Mouse (Mus musculus) MEL (cell line): ENCODE data around the gene Anapc15-ps. TPM values are rescaled to one million over a fixed set of nuclear protein-coding genes. Genes with fewer than 3 reads are reported as not detected.
A peak's percentile ranks its signal among the peaks of the same experiment; 100 is the strongest.

Source experiments
- DNase-seq: peaks from one replicate; pipeline ENCODE4 v3.0.0; 2011; ENCODE audit warnings: low read depth, low spot score
- H3K27ac ChIP-seq: 2 replicates; pipeline ENCODE4 v1.5.1; 2012; ENCODE audit warnings: low read depth, mild to moderate bottlenecking, control low read depth, low read length, moderate library complexity; ENCODE audit not compliant: control insufficient read depth
- H3K27me3 ChIP-seq, 2 experiments: fragments of 150-350 bp in 1 of 2; sonication (generic) in 1 of 2; 2 replicates each; pipeline ENCODE4 v1.6.1; 2012; ENCODE audit warnings: low read length in 2 of 2, mild to moderate bottlenecking in 2 of 2, improper control_type of control experiment in 1 of 2, moderate library complexity in 1 of 2; ENCODE audit not compliant: insufficient read depth in 2 of 2, control insufficient read depth in 1 of 2
- H3K36me3 ChIP-seq, 2 experiments: 2 replicates each; pipeline ENCODE4 v1.6.1; 2012 to 2014; ENCODE audit warnings: low read length in 2 of 2, improper control_type of control experiment in 1 of 2, inconsistent platforms in 1 of 2, mild to moderate bottlenecking in 1 of 2; ENCODE audit not compliant: insufficient read depth in 2 of 2, control insufficient read depth in 1 of 2
- H3K4me1 ChIP-seq, 2 experiments: fragments of 150-350 bp in 1 of 2; sonication (generic) in 1 of 2; 2 replicates each; pipeline ENCODE4 v1.6.1; 2012; ENCODE audit warnings: low read length in 2 of 2, improper control_type of control experiment in 1 of 2, mild to moderate bottlenecking in 1 of 2; ENCODE audit not compliant: insufficient read depth in 2 of 2, control insufficient read depth in 1 of 2
- H3K4me3 ChIP-seq, 2 experiments: fragments of 150-350 bp in 1 of 2; sonication (generic) in 1 of 2; 2 replicates each; pipeline ENCODE4 v1.5.1; 2012; ENCODE audit warnings: low read depth in 2 of 2, low read length in 2 of 2, mild to moderate bottlenecking in 2 of 2, moderate library complexity in 2 of 2, control low read depth in 1 of 2, improper control_type of control experiment in 1 of 2; ENCODE audit not compliant: control insufficient read depth in 1 of 2, insufficient read depth in 1 of 2
- H3K79me2 ChIP-seq: 2 replicates; pipeline ENCODE4 v1.6.1; 2012; ENCODE audit warnings: mild to moderate bottlenecking, low read length, moderate library complexity; ENCODE audit not compliant: control insufficient read depth, poor library complexity, insufficient read depth
- H3K9ac ChIP-seq: 2 replicates; pipeline ENCODE4 v1.6.1; 2012; ENCODE audit warnings: low read depth, mild to moderate bottlenecking, control low read depth, low read length, moderate library complexity; ENCODE audit not compliant: control insufficient read depth, poor library complexity, severe bottlenecking
- H3K9me3 ChIP-seq: fragments of 150-350 bp; sonication (generic); replicated peaks from 2 replicates; pipeline ENCODE4 v1.6.1; 2012; ENCODE audit warnings: mild to moderate bottlenecking, low read length, improper control_type of control experiment, moderate library complexity; ENCODE audit not compliant: insufficient read depth
- CHD1 ChIP-seq: IDR thresholded peaks from 2 replicates; pipeline ENCODE4 v1.6.1; 2012; ENCODE audit warnings: low read depth, mild to moderate bottlenecking, inconsistent platforms, low read length, improper control_type of control experiment
- CTCF ChIP-seq, 3 experiments: IDR thresholded peaks in 2 of 3; conservative IDR thresholded peaks in 1 of 3; 2 replicates each; pipeline ENCODE4 v1.5.1; 2011 to 2012; ENCODE audit warnings: low read length in 3 of 3, low read depth in 2 of 3, mild to moderate bottlenecking in 2 of 3, improper control_type of control experiment in 1 of 3, inconsistent platforms in 1 of 3, mixed read lengths in 1 of 3, moderate library complexity in 1 of 3; ENCODE audit not compliant: control insufficient read depth in 1 of 3, insufficient read depth in 1 of 3, poor library complexity in 1 of 3, severe bottlenecking in 1 of 3
- ETS1 ChIP-seq: IDR thresholded peaks from 2 replicates; pipeline ENCODE4 v1.6.1; 2012; ENCODE audit warnings: low read depth, mild to moderate bottlenecking, inconsistent platforms, low read length, improper control_type of control experiment, moderate library complexity
- GABPA ChIP-seq: IDR thresholded peaks from 2 replicates; pipeline ENCODE4 v1.6.1; 2012; ENCODE audit warnings: low read depth, mild to moderate bottlenecking, inconsistent platforms, low read length, improper control_type of control experiment, moderate library complexity
- JUND ChIP-seq: IDR thresholded peaks from 2 replicates; pipeline ENCODE4 v1.6.1; 2011; ENCODE audit warnings: low read depth, mild to moderate bottlenecking, improper control_type of control experiment, low read length
- KAT2A ChIP-seq: conservative IDR thresholded peaks from 2 replicates; pipeline ENCODE4 v1.6.1; 2012; ENCODE audit warnings: low read depth, low read length, improper control_type of control experiment, inconsistent platforms
- MAFK ChIP-seq: IDR thresholded peaks from 2 replicates; pipeline ENCODE4 v1.6.1; 2011; ENCODE audit warnings: low read depth, mild to moderate bottlenecking, low read length, improper control_type of control experiment, borderline replicate concordance
- MAX ChIP-seq: IDR thresholded peaks from 2 replicates; pipeline ENCODE4 v1.6.1; 2011; ENCODE audit warnings: low read length, improper control_type of control experiment
- MYC ChIP-seq: IDR thresholded peaks from 2 replicates; pipeline ENCODE4 v1.6.1; 2011; ENCODE audit warnings: low read depth, mild to moderate bottlenecking, low read length, improper control_type of control experiment, moderate library complexity
- POLR2A ChIP-seq, 2 experiments: IDR thresholded peaks; 2 replicates each; pipeline ENCODE4 v1.6.1; 2011 to 2012; ENCODE audit warnings: low read length in 2 of 2, mild to moderate bottlenecking in 2 of 2, control low read depth in 1 of 2, improper control_type of control experiment in 1 of 2, low read depth in 1 of 2, moderate library complexity in 1 of 2; ENCODE audit not compliant: control insufficient read depth in 1 of 2, insufficient read depth in 1 of 2, poor library complexity in 1 of 2
- RAD21 ChIP-seq: IDR thresholded peaks from 2 replicates; pipeline ENCODE4 v1.6.1; 2011; ENCODE audit warnings: mild to moderate bottlenecking, low read depth, low read length, improper control_type of control experiment
- SIN3A ChIP-seq: IDR thresholded peaks from 2 replicates; pipeline ENCODE4 v1.6.1; 2012; ENCODE audit warnings: low read length, improper control_type of control experiment, inconsistent platforms
- TAL1 ChIP-seq: IDR thresholded peaks from 2 replicates; pipeline ENCODE4 v1.6.1; 2012; ENCODE audit warnings: mild to moderate bottlenecking, inconsistent platforms, low read length, moderate library complexity, mixed read lengths
- TCF12 ChIP-seq: IDR thresholded peaks from 2 replicates; pipeline ENCODE4 v1.6.1; 2014; ENCODE audit warnings: low read depth, mild to moderate bottlenecking, inconsistent platforms, low read length, improper control_type of control experiment, moderate library complexity
- UBTF ChIP-seq: IDR thresholded peaks from 2 replicates; pipeline ENCODE4 v1.6.1; 2012; ENCODE audit warnings: low read depth, mild to moderate bottlenecking, inconsistent platforms, low read length, improper control_type of control experiment, moderate library complexity, borderline replicate concordance; ENCODE audit not compliant: insufficient read depth
- USF1 ChIP-seq: IDR thresholded peaks from 2 replicates; pipeline ENCODE4 v1.6.1; 2014; ENCODE audit warnings: low read depth, mild to moderate bottlenecking, inconsistent platforms, low read length, improper control_type of control experiment, moderate library complexity
- USF2 ChIP-seq, 2 experiments: IDR thresholded peaks; 2 replicates each; pipeline ENCODE4 v1.6.1; 2011 to 2012; ENCODE audit warnings: improper control_type of control experiment in 2 of 2, low read length in 2 of 2, borderline replicate concordance in 1 of 2, inconsistent platforms in 1 of 2, low read depth in 1 of 2, mild to moderate bottlenecking in 1 of 2; ENCODE audit not compliant: insufficient read depth in 1 of 2
- ZKSCAN1 ChIP-seq: IDR thresholded peaks from 2 replicates; pipeline ENCODE4 v1.6.1; 2012; ENCODE audit warnings: low read depth, mild to moderate bottlenecking, inconsistent platforms, low read length, improper control_type of control experiment, moderate library complexity
- ZMIZ1 ChIP-seq: IDR thresholded peaks from 2 replicates; pipeline ENCODE4 v1.6.1; 2012; ENCODE audit warnings: low read depth, mild to moderate bottlenecking, inconsistent platforms, low read length, improper control_type of control experiment, moderate library complexity
- polyA plus RNA-seq, 2 experiments: library from polyadenylated mRNA; stranded (reverse) in 1 of 2; unstranded in 1 of 2; fragments of >175 nt in 1 of 2; fragments of >200 nt in 1 of 2; gene quantifications; 2 replicates each; pipeline versions ENCODE4 v1.2.1 to v1.2.4; 2012; ENCODE audit warnings: low replicate concordance in 2 of 2, low read depth in 1 of 2; ENCODE audit not compliant: insufficient read length in 2 of 2, insufficient read depth in 1 of 2, missing spikeins in 1 of 2
- total RNA-seq: library from RNA; depleted of rRNA; stranded (reverse); fragments of 300-350 nt; gene quantifications from 2 replicates; pipeline ENCODE4 v1.2.3, GENCODE M21; 2012

Gene Anapc15-ps
- total and polyA plus RNA-seq, 3 experiments, result 0.31 TPM; not detected in 2

DNA sequence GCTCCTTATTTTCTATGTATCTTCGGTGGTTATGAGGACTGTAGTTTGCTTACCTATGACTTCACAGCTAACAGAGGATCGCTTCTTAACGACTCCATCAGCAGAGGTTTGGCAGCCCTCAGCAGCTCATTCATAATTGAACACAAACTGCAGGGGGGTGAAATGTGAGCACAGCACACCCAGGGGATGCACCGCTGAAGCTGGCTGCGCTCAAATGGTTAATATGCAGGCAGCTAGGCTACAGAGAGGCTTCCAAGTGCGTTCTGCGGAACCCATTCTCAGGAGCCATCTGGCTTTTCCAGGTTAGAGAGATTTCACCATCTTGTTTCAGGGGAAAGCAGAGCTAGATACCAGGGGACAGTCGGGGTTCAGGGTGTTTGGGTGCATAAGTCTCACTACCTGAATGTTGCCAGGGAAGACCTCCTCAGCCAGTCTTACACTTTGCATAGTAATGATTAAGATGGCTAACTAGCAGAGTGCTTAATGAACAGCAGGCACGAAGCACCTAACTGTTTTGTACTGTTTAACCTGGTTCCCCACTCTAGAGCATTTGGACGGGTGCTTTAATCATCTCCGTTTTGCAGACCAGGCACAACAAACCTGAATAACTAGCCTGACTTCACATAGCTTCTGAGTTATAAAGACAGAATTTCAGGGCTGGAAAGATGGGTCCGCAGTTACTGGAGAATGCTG lies 21.5 kb upstream of the Anapc15-ps start:
- Histone ChIP-seq H3K4me1 (no peaks in the 10 kb centered on the region), H3K9me3 (no peaks in the 10 kb centered on the region), H3K9ac (no peak overlapping the region), H3K4me3 (no peak overlapping the region), H3K27ac (no peak overlapping the region), H3K36me3 (no peaks in the 10 kb centered on the region), H3K79me2 (no peaks in the 10 kb centered on the region), H3K27me3 (no peaks in the 10 kb centered on the region; a peak in 1 of 4 replicates)
- no peak for DNase-seq
- no peak for TF ChIP-seq USF1
- no peak for TF ChIP-seq MAX
- TF ChIP-seq TAL1, result no peak
- no peak for TF ChIP-seq UBTF

GRCm38 (mm10) chr10:95691347-95691746 lies 18.1 kb upstream of the Anapc15-ps start:
- Histone ChIP-seq H3K9ac (no peak overlapping the region), H3K36me3 (no peaks in the 10 kb centered on the region), H3K9me3 (no peaks in the 10 kb centered on the region), H3K27ac (no peak overlapping the region), H3K4me3 (no peak overlapping the region), H3K27me3 (peaks cover 0 to 1% of the 10 kb centered on the region in 2 experiments; a peak in 2 of 4 replicates), H3K4me1 (no peaks in the 10 kb centered on the region), H3K79me2 (no peaks in the 10 kb centered on the region)
- TF ChIP-seq SIN3A (no peak), TCF12 (no peak), MAFK (no peak), POLR2A (IDR thresholded peaks at IDR 0.05; ENCODE audit: control insufficient read depth in 1 of 2, insufficient read depth in 1 of 2, low read depth in 1 of 2, low read length in 2 of 2, poor library complexity in 1 of 2) (no peak), CHD1 (no peak), ETS1 (no peak), CTCF (IDR thresholded peaks at IDR 0.05 in 2 of 3, conservative IDR thresholded peaks at IDR 0.05 in 1 of 3; ENCODE audit: control insufficient read depth in 1 of 3, insufficient read depth in 1 of 3, low read depth in 2 of 3, low read length in 3 of 3, poor library complexity in 1 of 3, severe bottlenecking in 1 of 3) (no peak), KAT2A (no peak)
- DNase-seq, result no peak

DNA sequence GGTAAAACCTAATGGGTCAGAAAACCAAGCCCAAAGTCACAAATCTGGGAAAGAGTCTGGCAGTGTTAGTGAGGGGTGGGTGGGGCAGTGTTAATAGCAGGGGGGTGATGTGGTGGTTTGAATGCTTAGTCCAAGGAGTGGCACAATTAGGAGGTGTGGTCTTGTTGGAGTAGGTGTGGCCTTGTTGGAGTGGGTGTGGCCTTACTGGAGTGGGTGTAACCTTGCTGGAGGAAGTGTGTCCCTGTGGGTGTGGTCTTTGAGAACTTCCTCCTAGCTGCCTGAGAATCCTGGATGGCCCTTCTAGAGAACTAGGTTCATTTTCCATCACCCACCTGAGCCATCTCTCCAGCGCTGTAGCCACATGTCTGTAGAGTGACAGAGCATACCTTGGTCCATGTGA lies 16.6 kb upstream of the Anapc15-ps start:
- Histone ChIP-seq H3K27me3 (peaks cover 0 to 1% of the 10 kb centered on the region in 2 experiments; a peak in 2 of 4 replicates), H3K9ac (no peak overlapping the region), H3K79me2 (no peaks in the 10 kb centered on the region), H3K36me3 (no peaks in the 10 kb centered on the region), H3K27ac (no peak overlapping the region), H3K9me3 (no peaks in the 10 kb centered on the region), H3K4me3 (no peak overlapping the region), H3K4me1 (no peaks in the 10 kb centered on the region)
- TF ChIP-seq CTCF (IDR thresholded peaks at IDR 0.05 in 2 of 3, conservative IDR thresholded peaks at IDR 0.05 in 1 of 3; ENCODE audit: control insufficient read depth in 1 of 3, insufficient read depth in 1 of 3, low read depth in 2 of 3, low read length in 3 of 3, poor library complexity in 1 of 3, severe bottlenecking in 1 of 3) (no peak), JUND (no peak), GABPA (no peak), ZMIZ1 (no peak), ZKSCAN1 (no peak), UBTF (no peak), MYC (no peak), RAD21 (no peak), USF2 (IDR thresholded peaks at IDR 0.05; ENCODE audit: borderline replicate concordance in 1 of 2, insufficient read depth in 1 of 2, low read depth in 1 of 2, low read length in 2 of 2) (no peak)
- peak; percentile 19 for DNase-seq
